Mouse (Mus musculus): ENCODE results near the gene Det1.

Gene Det1

DNA sequence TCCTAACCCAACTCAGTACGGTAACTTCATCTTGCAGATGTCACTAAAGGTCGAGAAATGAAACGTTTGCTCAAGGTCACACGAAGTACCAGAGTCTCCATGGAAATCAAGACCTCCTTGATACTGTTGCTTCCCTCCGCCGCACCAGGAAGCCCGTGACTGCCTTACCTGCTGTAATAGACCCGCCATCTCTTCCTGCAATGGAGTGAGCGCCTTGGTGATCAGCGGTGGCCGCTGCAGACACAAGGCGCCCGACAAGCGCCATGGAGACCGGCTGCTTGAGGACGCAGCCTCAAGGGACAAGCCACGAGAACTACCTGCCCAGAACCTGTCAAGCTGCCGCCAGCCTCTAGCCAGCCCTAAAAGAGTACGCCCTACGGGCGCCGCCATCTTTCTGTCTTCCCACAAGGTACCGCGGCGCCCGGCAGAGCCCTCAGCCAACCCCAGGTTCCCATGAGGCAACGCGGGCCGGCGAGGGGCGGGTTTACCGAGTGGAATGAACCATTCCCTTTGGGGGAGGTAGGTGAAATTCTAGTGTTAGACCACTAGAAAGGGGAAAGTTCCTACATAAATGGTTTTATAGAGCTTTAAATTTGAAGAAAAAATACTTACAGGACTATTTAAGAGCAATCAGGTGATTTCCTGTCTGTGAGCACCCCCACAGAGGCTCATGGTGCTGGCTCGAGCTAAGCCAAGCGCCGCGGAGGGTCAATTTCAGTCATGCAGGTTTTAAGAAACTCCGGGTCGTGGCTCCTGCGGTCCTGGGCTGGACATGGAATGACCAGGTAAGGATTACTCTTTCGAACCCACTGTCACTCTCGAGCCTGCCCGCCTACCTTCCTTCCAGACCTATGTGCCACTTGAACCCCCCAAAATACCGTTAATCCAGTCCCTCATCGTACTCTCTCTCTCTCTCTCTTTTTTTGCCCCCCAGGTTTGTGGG lies 64.2 kb downstream of the Det1 start, which contains the start of the genes Mrps11 and Mrpl46:
Gene Mrps11, plus strand, starts transcription at position 481 of the 943 bp plus-strand sequence.
Gene Mrpl46, minus strand, starts transcription at position 893 of the 943 bp plus-strand sequence.
- DNase-seq (ENCODE audit: low spot score in 2 of 2), result peak; percentile 87 to 88

DNA sequence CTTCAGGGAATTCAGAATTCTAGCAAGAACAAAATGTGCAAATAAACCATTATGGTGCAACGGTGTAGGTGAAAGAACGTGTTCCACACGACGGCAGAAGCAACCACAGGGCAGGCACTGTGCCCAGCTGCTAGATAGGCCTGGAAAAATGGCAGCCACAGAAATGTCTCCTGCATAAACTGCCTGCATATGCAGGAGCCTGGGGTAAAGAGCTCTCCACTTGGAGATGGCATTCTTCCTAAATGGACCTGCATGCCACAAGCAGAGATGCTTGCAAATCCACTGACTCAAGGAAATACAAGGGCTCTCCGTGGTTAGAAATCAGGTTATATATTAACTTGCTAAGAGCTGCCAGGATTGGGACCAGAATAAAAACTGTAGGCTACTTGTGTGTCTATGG lies 68.3 kb downstream of the Det1 start:
- DNase-seq (ENCODE audit: low spot score in 2 of 2), result no peak

All from frontal cortex, postnatal 36 days (tissue).